Mouse (Mus musculus) bone marrow macrophage, adult 2 months (primary cell): ENCODE data around the gene Tas1r3. TPM values are rescaled to one million over a fixed set of nuclear protein-coding genes. Genes with fewer than 3 reads are reported as not detected.

Experiments
- H3K27ac ChIP-seq: 2 replicates; pipeline ENCODE4 v1.5.1; 2012; ENCODE audit warnings: low read depth, low read length; ENCODE audit not compliant: insufficient read depth
- H3K4me1 ChIP-seq: 2 replicates; pipeline ENCODE4 v1.6.1; 2012; ENCODE audit warnings: low read length; ENCODE audit not compliant: control insufficient read depth, insufficient read depth
- H3K4me3 ChIP-seq: 2 replicates; pipeline ENCODE4 v1.5.1; 2012; ENCODE audit warnings: mild to moderate bottlenecking, low read length, moderate library complexity; ENCODE audit not compliant: insufficient read depth
- CTCF ChIP-seq: IDR thresholded peaks from 2 replicates; pipeline ENCODE4 v1.5.1; 2012; ENCODE audit warnings: low read depth, mild to moderate bottlenecking, low read length, moderate library complexity
- POLR2A ChIP-seq: IDR thresholded peaks from 2 replicates; pipeline ENCODE4 v1.6.1; 2012; ENCODE audit warnings: mild to moderate bottlenecking, low read depth, low read length, borderline replicate concordance
- polyA plus RNA-seq: library from polyadenylated mRNA; stranded (reverse); fragments of >200 nt; gene quantifications from 2 replicates; pipeline ENCODE4 v1.2.4, GENCODE M21; 2012; ENCODE audit not compliant: missing spikeins, insufficient read depth, insufficient read length

The Tas1r3 gene
- polyA plus RNA-seq, 1 experiment = 0.62 TPM

GRCm38 (mm10) chr4:155898318-155898717, 35.2 kb upstream of the Tas1r3 start:
- peaks cover 30% of the 10 kb centered on the region for H3K4me1 ChIP-seq
- no peak overlapping the region for H3K27ac ChIP-seq
- TF ChIP-seq POLR2A (no peak), CTCF (no peak)
- H3K4me3 ChIP-seq = no peak overlapping the region

- TF ChIP-seq CTCF = no peak
- no peak for TF ChIP-seq POLR2A
- H3K4me3 ChIP-seq = no peak overlapping the region
- no peak overlapping the region for H3K27ac ChIP-seq
- H3K4me1 ChIP-seq = peaks cover 33% of the 10 kb centered on the region
These were observed 33.3 kb upstream of the Tas1r3 start for GRCm38 (mm10) chr4:155896461-155896860.

GRCm38 (mm10) chr4:155895826-155896225, 32.7 kb upstream of the Tas1r3 start:
- no peak for TF ChIP-seq POLR2A
- TF ChIP-seq CTCF = no peak
- no peak overlapping the region for H3K4me3 ChIP-seq
- peaks cover 30% of the 10 kb centered on the region for H3K4me1 ChIP-seq
- no peak overlapping the region for H3K27ac ChIP-seq

GRCm38 (mm10) chr4:155895216-155895615, 32.1 kb upstream of the Tas1r3 start:
- TF ChIP-seq POLR2A = no peak
- TF ChIP-seq CTCF = no peak
- no peak overlapping the region for H3K4me3 ChIP-seq

GRCm38 (mm10) chr4:155894311-155894881, 31.2 kb upstream of the Tas1r3 start:
- peak overlapping the region; percentile 31 for H3K4me3 ChIP-seq
- TF ChIP-seq POLR2A = no peak
- no peak for TF ChIP-seq CTCF

More at GRCm38 (mm10) chr4:155895216-155895615, 32.1 kb upstream of the Tas1r3 start:
- Histone ChIP-seq H3K4me1 (peaks cover 30% of the 10 kb centered on the region), H3K27ac (no peak overlapping the region)

GRCm38 (mm10) chr4:155893212-155893690, 30.1 kb upstream of the Tas1r3 start:
- H3K27ac ChIP-seq = no peak overlapping the region
- H3K4me3 ChIP-seq = peak overlapping the region; percentile 88
- no peak for TF ChIP-seq CTCF
- TF ChIP-seq POLR2A = no peak
- peaks cover 30% of the 10 kb centered on the region for H3K4me1 ChIP-seq

More at GRCm38 (mm10) chr4:155894311-155894881, 31.2 kb upstream of the Tas1r3 start:
- peak overlapping the region; percentile 38 for H3K27ac ChIP-seq
- peaks cover 30% of the 10 kb centered on the region for H3K4me1 ChIP-seq

- TF ChIP-seq POLR2A (no peak), CTCF (no peak)
- peaks cover 30% of the 10 kb centered on the region for H3K4me1 ChIP-seq
- H3K27ac ChIP-seq = peak overlapping the region; percentile 18; the same call in 1 of the 2 replicates
- H3K4me3 ChIP-seq = peak overlapping the region; percentile 88
These were observed 29.5 kb upstream of the Tas1r3 start for GRCm38 (mm10) chr4:155892438-155893211.

GRCm38 (mm10) chr4:155892017-155892416, 28.9 kb upstream of the Tas1r3 start:
- TF ChIP-seq POLR2A = no peak
- TF ChIP-seq CTCF = no peak
- H3K27ac ChIP-seq = peak overlapping the region; percentile 89
- H3K4me1 ChIP-seq = peaks cover 30% of the 10 kb centered on the region
- peak overlapping the region; percentile 88 for H3K4me3 ChIP-seq

GRCm38 (mm10) chr4:155891551-155892001, 28.4 kb upstream of the Tas1r3 start, which contains the start of the genes Pusl1 and Acap3:
Gene Pusl1 (minus strand): TSS chr4:155891781.
Gene Acap3 (plus strand): TSS chr4:155891822.
- peak within 1 kb of the TSS; percentile 88 for H3K4me3 ChIP-seq
- H3K27ac ChIP-seq = peak within 1 kb of the TSS; percentile 89
- peaks cover 30% of the 10 kb centered on the region for H3K4me1 ChIP-seq
- no peak for TF ChIP-seq CTCF
- no peak; the same call in 1 of the 2 replicates for TF ChIP-seq POLR2A
